Mouse (Mus musculus) ES-E14 (cell line): ENCODE measurements around the gene Polr2j.

Source experiments
- HCFC1 ChIP-seq: IDR thresholded peaks from 2 replicates; pipeline ENCODE4 v1.6.1; 2012; ENCODE audit warnings: low read length, inconsistent platforms, borderline replicate concordance; ENCODE audit not compliant: insufficient read depth
- ZC3H11A ChIP-seq: IDR thresholded peaks from 2 replicates; pipeline ENCODE4 v1.6.1; 2012; ENCODE audit warnings: low read depth, mild to moderate bottlenecking, inconsistent platforms, low read length, borderline replicate concordance
- ZNF384 ChIP-seq: IDR thresholded peaks from 2 replicates; pipeline ENCODE4 v1.6.1; 2012; ENCODE audit warnings: low read depth, low read length, inconsistent platforms

- TF ChIP-seq HCFC1, result no peak
- no peak for TF ChIP-seq ZC3H11A
- TF ChIP-seq ZNF384, result no peak
Measured at GRCm38 (mm10) chr5:136169626-136170511, 53.4 kb downstream of the Polr2j start.
